Mouse (Mus musculus) spleen, adult 18-20 months (tissue): ENCODE data around the gene Iqck.

Experiments
- DNase-seq, 2 experiments: peaks; one replicate each; pipeline ENCODE4 v3.0.0; 2022; ENCODE audit warnings: mixed read lengths in 2 of 2

The Iqck gene

GRCm38 (mm10) chr7:118992623-118993405 is 137.3 kb downstream of the Iqck start:
- DNase-seq, result no peak

- no peak for DNase-seq
These were observed 138.2 kb downstream of the Iqck start for GRCm38 (mm10) chr7:118993597-118994230.

GRCm38 (mm10) chr7:118994231-118994842 is 138.8 kb downstream of the Iqck start:
- peak; percentile 15 to 22 for DNase-seq

DNA sequence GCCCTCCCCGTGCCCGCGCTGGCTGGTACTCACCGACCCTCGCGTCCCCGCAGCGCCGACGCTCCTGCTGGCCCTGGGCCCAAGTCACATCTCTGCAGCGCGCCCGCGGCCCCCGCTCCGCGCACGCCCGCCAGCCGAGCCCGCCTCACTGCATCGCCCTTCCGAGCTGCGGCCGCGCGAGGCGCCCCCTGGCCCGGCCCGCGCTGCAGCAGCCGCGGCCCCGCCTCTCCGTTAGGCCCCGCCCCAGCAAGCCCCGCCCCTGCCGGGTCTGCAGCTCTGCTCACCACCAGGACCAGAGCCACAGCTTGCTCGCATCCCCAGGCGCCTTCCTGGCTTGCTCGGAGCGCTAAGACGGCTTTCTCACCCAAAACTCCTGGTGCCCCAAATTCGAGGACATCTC is 139.5 kb downstream of the Iqck start, which contains the start of gene Gprc5b:
Gene Gprc5b, minus strand, starts transcription at position 205 of the 400 bp plus-strand sequence.
- DNase-seq, result peak; percentile 78 to 85

- DNase-seq, result no peak
These were observed 140.1 kb downstream of the Iqck start for GRCm38 (mm10) chr7:118995671-118996070.

DNA sequence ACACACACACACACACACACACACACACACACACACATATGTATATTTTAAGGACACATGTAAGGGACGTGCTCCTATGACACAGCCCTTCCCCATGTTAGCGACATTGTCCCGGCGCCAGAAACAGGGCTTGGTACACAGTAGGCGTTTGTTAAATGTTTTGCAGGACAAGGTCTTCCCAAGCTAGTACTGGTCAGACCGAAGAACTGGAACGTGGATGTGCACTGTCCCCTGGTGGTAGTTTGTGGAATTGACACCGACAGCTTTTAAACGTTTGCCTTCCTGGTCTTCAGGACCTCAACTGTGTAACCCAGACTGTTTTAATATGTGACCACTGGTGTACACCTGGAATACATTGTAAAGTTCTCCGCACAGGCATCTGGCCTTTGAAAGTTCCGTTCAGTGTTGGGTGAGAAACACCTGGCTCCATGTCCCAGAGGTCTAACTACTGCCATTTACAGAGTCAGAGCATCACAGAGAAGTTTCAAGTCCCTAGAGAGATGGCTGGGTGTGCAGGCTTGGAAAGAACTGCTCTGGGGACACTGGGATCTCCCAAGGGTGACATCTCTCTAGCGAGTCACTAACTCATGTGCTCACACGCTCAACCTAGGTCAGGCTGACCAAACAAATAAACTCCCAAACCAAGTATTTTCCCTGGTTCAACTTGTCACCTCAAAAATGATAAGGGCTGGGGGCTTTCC is 140.7 kb downstream of the Iqck start:
- peak; percentile 50 to 76 for DNase-seq

GRCm38 (mm10) chr7:118999857-119000256 is 144.3 kb downstream of the Iqck start:
- DNase-seq, result no peak

GRCm38 (mm10) chr7:119001965-119002364 is 146.4 kb downstream of the Iqck start:
- no peak for DNase-seq

DNA sequence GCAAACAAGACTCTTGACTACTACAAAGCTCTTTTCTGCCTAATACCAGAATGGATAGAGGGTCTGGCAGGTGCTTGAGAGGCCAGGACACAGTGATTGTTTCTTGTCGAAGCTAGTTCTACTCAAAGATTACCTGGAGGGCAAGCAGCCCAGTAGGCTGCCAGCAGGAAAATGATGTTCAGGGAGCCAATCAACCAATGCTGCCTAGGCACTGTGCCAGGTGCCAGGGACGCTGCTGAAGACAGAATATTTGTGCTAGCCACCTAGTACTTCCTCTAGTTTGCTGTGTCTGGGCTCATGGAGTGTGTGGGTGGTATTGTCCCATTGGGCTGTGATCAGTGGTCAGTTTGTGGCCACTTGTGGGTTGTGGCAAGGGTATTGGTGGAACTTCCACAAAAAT is 146.9 kb downstream of the Iqck start:
- DNase-seq, result no peak

GRCm38 (mm10) chr7:119010854-119011529 is 155.4 kb downstream of the Iqck start:
- DNase-seq, result peak in 1 of 2 experiments; percentile 53

DNA sequence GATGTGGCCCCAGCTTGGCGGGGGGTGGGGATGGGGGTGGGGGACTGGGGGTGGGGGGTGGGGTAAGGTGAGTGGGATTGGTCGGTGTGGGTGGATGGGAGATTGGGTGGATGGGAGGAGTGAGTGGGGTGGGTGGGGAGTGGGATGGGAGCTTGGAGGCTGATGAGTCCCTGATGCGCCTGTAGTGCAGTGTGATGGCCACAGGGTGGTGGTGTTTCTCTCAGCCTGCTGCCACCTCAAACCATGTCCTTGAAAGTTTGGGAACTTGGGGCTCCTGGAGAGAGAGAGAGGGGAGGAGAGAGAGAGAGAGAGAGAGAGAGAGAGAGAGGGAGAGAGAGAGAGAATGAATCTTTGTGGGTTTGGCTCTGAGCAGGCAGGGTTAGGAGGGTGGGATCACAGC is 160.2 kb downstream of the Iqck start:
- DNase-seq, result no peak

DNA sequence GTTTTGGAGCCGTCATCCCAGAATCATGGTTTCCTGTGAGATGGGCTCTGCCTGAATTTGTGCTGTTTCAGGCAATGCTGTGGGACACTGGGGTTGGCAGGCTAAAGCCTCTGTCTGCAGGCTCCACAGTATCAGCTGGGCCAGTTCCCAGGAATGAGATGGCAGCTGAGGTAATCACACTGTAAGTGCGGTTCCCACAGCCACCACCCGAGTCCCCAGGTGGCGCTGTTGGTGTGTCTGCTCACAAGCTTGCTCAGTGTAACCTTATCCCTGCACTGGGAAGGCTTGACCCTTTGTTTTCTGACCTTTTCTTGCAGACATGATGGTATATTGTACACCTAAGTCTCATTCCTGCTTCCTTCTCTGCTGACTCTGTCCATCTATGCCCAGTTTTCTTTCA is 164.0 kb downstream of the Iqck start:
- DNase-seq, result no peak
